Mouse (Mus musculus): ENCODE results near the gene Synpr. TPM values are rescaled to one million over a fixed set of nuclear protein-coding genes. Genes with fewer than 3 reads are reported as not detected.
"Not testable (repeated sequence)": the region's sequence is repeated elsewhere in the genome, so short reads cannot be mapped to it uniquely, and the experiment has no call there.

Gene Synpr
- total RNA-seq (2021), result 100 to 1,000 TPM; 181 to 203 TPM

- DNase-seq, result peak; percentile 80 to 85
Observed at GRCm38 (mm10) chr14:13284091-13284844, at the start of gene Synpr. TSS of gene Synpr (plus strand) at chr14:13284780.

DNA sequence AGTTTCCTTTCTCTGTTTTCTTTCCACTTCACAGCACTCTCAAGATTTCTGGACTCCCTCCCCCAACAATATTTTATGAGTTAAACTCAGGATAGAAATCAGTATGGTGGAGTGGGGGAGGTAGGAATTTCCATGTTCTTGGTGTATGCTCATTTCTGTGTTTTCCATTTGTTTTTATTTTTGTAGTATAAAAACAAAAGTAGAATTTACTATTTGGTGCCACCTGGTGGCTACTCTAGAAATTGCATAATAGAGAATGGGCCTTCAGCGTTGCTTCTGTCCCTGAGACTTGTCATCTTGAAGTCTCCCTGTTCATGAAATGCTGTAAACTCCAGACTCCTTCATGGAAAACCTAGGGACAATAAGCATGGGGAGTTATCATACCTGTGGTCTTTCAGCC lies 47.7 kb upstream of the Synpr start:
- peak in 1 of 2 experiments; percentile 7 for DNase-seq

DNA sequence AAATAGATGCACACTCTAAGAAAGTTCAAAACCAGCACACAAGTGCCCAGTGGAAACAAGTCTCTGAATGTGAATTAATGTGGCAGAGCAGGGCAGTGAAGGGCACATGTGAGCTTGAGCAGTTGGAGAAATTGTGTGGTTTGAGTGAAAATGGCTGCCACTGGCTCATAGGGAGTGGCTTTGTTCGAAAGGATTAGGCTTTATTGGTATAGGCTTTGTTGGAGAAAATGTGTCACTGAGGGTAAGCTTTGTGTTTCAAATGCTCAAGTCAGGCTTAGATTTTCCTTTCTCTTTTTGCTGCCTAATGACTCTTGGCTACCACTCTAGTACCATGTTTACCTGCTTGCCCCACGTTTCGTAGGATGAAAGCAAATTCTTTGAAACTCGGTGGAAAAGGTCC lies 37.1 kb upstream of the Synpr start:
- DNase-seq, result no peak

- DNase-seq, result no peak
Observed at GRCm38 (mm10) chr14:13249361-13249760, 35.2 kb upstream of the Synpr start.

GRCm38 (mm10) chr14:13252594-13252993 lies 32.0 kb upstream of the Synpr start:
- no peak for DNase-seq

- not testable (repeated sequence) for DNase-seq
Observed at GRCm38 (mm10) chr14:13254741-13255140, 29.8 kb upstream of the Synpr start.

DNA sequence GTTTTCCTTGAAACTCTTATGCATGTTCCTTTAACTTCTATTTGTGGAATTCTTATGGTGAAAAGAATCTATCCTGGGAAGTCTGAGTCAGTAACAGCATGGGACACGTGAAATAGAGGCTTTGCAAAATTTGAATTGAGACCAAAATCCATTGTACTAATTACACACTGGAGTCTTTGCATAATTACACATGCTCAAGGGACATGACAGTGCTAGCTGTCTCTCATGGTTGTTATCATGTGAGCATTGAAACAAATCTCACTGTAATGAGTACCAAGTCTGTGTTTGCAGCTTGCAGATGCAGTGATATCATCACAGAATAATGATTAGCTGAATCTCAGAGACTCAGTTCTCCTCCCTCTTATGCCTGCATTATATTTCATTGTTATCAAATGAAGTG lies 22.2 kb upstream of the Synpr start:
- DNase-seq, result no peak

GRCm38 (mm10) chr14:13266331-13266730 lies 18.2 kb upstream of the Synpr start:
- DNase-seq, result peak; percentile 13 to 17

GRCm38 (mm10) chr14:13267181-13267580 lies 17.4 kb upstream of the Synpr start:
- peak; percentile 41 to 45 for DNase-seq

DNA sequence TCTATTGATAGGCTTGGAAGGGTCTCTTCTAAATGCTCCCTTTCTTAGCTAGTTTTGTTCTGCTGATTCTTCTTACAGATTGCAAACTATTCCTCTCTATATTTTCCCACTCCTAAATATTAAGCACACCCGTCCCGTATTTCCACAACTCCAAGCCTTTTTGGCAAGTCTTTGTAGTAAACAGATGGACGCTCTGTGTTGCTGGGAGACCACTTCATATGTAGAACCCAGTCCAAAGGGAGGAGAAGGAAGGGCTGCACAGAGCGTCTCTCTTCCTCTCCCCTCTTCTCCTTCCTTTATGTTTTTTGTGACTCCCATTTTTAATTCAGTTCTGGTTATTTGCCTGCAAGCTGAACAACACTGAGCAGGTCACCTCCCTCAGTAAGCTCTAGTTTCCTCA lies 1.4 kb upstream of the Synpr start:
- DNase-seq, result peak in 1 of 2 experiments; percentile 9

- no peak for DNase-seq
Observed at GRCm38 (mm10) chr14:13284845-13285198, 242 bp downstream of the Synpr start.

GRCm38 (mm10) chr14:13285341-13286130 lies 956 bp downstream of the Synpr start:
- no peak for DNase-seq

DNA sequence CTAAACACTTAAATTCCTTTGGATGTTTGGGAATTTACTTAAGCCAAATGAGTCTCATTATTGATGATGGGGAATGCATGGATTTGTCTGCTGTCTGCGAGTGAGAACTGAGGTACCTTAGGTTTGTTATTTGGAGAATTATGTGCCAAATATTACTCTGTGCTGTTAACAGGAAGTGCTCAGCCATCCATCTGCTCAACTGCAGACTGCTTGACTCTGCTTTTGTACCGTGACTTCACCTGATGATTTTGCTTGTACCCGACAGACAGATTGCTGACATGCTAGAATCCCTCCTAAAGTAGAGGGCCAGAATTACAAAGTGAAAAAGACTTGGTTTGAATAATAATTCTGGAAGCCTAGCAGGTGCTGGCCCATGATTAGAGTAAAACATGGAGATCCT lies 9.6 kb downstream of the Synpr start:
- DNase-seq, result no peak

DNA sequence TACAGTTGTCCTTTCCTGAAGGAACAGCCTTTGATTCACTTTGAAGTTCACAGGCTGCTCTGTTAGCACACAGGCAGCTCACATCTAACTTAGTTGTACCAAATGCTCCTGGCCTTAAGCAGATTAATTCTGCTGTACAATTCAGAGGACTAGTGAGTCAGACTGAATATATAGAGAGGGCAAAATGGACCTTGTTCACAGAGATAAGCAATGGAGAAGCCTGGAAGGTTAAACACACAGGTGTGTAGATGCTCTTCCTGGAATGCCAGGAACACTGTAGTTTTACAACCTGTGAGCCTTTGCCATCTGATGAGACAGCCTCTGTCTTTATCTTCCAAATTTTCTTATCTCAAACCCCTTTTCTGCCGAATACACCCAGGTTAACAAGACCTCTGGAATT lies 29.7 kb downstream of the Synpr start:
- no peak for DNase-seq

- DNase-seq, result no peak
Observed at GRCm38 (mm10) chr14:13328461-13328860, 43.9 kb downstream of the Synpr start.

GRCm38 (mm10) chr14:13332497-13333306 lies 48.1 kb downstream of the Synpr start:
- DNase-seq, result no peak

- no peak for DNase-seq
Observed at GRCm38 (mm10) chr14:13333372-13333771, 48.8 kb downstream of the Synpr start.

GRCm38 (mm10) chr14:13336162-13336561 lies 51.6 kb downstream of the Synpr start:
- DNase-seq, result peak; percentile 26 to 28

DNA sequence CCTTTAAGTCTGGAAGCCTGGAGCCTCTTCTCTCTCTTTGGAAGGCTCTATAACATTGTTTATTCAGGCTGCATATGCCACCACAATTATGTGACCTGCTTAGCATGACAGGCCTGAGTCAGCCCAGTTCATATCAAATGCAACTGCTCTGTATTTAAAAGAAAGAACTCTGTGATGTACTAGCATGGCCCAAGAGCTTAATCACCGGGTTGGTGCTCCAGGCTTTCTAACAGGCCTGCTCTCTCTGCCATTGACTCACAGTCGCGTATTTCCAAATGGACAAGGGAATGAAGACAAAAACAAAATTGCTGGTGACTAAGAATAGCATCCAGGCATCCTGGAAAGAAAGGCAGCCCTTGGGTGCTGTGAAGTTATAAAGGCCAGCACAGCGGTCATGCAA lies 56.1 kb downstream of the Synpr start:
- DNase-seq, result no peak

DNA sequence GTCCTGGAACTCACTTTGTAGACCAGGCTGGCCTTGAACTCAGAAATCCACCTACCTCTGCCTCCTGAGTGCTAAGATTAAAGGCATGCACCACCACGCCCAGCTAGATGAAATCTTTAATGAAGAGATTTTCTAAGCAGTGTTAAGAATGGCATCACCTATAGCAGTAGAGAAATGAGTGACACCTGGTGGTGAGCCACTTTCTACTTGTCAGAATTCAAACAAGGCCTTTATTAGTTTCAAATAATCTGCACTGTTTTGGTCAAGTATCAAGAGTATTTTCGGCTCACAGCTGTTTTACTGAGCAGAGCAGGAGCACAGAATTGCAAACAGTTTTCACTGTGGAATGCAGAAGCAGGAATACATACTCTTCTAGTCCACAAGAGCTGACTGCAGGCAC lies 59.7 kb downstream of the Synpr start:
- no peak for DNase-seq

DNA sequence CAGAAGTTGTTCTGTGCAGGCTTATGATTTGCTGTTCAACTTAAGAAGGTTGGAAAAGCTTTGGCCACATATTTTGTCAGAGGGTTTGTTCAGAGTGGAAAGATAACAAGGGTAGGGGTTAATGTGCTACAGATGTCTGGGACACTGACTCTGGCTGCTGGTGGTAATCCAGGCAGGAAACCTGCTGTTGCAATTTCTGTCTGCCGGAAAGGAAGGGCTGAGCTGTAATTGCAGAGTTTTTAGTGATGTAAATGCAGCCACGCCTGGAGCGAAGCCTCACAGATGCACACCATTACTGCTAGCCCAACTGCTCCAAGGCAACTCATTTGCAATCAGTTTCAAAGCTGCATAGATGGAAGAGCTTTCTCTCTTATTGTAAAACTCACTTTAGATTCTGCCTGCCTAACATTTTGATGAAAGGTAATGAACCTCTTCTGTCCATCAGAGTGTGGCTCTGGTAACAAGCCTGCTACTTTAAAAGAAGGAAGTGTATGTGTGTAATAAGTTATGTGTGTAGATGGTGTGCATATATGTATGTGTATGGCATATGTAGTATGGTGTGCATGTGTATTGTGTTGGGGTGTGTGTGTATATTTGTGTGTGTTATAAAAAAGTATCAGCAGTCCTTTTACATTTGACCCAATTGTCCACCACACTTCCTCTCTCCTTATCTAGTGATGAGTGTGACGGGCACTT lies 64.7 kb downstream of the Synpr start:
- DNase-seq, result no peak

DNA sequence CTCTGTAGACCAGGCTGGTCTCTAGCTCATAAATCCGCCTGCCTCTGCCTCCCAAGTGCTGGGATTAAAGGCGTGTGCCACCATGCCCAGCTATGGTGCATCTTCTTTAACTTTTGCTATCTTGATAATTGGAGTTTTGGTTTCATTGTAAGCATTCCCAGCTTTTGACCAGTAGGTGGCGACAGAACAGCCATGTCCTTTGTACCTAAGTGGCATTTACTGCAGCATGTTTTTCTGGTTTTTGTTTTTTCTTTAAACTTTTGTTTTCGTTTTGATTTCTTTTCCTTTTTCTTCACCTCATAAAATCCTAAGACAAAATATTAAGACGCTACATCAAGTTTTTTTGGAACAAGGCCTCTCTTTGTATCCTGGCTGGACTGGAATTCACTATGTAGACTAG lies 69.6 kb downstream of the Synpr start:
- DNase-seq, result no peak
